Mouse (Mus musculus) CD8-positive naive resting alpha-beta T cell, adult 2 months (primary cell): ENCODE results near the gene Ifitm2.
"Not testable (repeated sequence)": the region's sequence is repeated elsewhere in the genome, so short reads cannot be mapped to it uniquely, and the experiment has no call there.

Source experiments
- DNase-seq, 2 experiments: peaks; one replicate each; pipeline ENCODE4 v3.0.0; 2022; ENCODE audit warnings: low read depth in 2 of 2, low spot score in 2 of 2

The Ifitm2 gene

GRCm38 (mm10) chr7:140955758-140956555, at the start of gene Ifitm2, which contains the start of gene Gm45717:
Gene Ifitm2, minus strand, starts transcription at chr7:140955987.
Gene Gm45717, minus strand, starts transcription at chr7:140955937.
- DNase-seq: no peak

GRCm38 (mm10) chr7:141003248-141004010, 47.6 kb upstream of the Ifitm2 start:
- no peak for DNase-seq

GRCm38 (mm10) chr7:141000881-141001708, 45.3 kb upstream of the Ifitm2 start:
- DNase-seq: no peak

- no peak for DNase-seq
These were observed 43.3 kb upstream of the Ifitm2 start for GRCm38 (mm10) chr7:140998853-140999700.

- DNase-seq: no peak
These were observed 42.0 kb upstream of the Ifitm2 start for GRCm38 (mm10) chr7:140997817-140998216.

- no peak for DNase-seq
These were observed 35.4 kb upstream of the Ifitm2 start for GRCm38 (mm10) chr7:140991117-140991689.

GRCm38 (mm10) chr7:140990622-140991021, 34.8 kb upstream of the Ifitm2 start:
- no peak for DNase-seq

- DNase-seq: no peak
These were observed 34.4 kb upstream of the Ifitm2 start for GRCm38 (mm10) chr7:140990185-140990584.

- no peak for DNase-seq
These were observed 33.2 kb upstream of the Ifitm2 start for GRCm38 (mm10) chr7:140989022-140989421.

GRCm38 (mm10) chr7:140987182-140988138, 31.7 kb upstream of the Ifitm2 start:
- no peak for DNase-seq

- DNase-seq: no peak
These were observed 27.2 kb upstream of the Ifitm2 start for GRCm38 (mm10) chr7:140982971-140983370.

GRCm38 (mm10) chr7:140981704-140982103, 25.9 kb upstream of the Ifitm2 start:
- no peak for DNase-seq

GRCm38 (mm10) chr7:140976720-140977119, 20.9 kb upstream of the Ifitm2 start:
- not testable (repeated sequence) for DNase-seq

- no peak for DNase-seq
These were observed 19.7 kb upstream of the Ifitm2 start for GRCm38 (mm10) chr7:140975465-140975864.

- no peak for DNase-seq
These were observed 19.2 kb upstream of the Ifitm2 start for GRCm38 (mm10) chr7:140974940-140975339.

GRCm38 (mm10) chr7:140973396-140974165, 17.8 kb upstream of the Ifitm2 start:
- no peak for DNase-seq

- no peak for DNase-seq
These were observed 15.8 kb upstream of the Ifitm2 start for GRCm38 (mm10) chr7:140971479-140972171.

- DNase-seq: no peak
These were observed 15.1 kb upstream of the Ifitm2 start for GRCm38 (mm10) chr7:140970931-140971330.
